Mouse (Mus musculus) liver, embryonic 16.5 days (tissue): ENCODE results near the gene Ptgis. TPM values are rescaled to one million over a fixed set of nuclear protein-coding genes. Genes with fewer than 3 reads are reported as not detected.

Source experiments
- ATAC-seq: fragments of 200-750 bp; cut with Nextera tagmentation; 2 replicates; pipeline ENCODE4 v1.8.0; 2017; ENCODE audit warnings: low read depth, mild to moderate bottlenecking, moderate number of reproducible peaks, moderate library complexity
- H3K27ac ChIP-seq: fragments of 300-500 bp; sonication (generic); 2 replicates; pipeline ENCODE4 v1.5.1; 2014; ENCODE audit warnings: mild to moderate bottlenecking, low read length
- H3K27me3 ChIP-seq: fragments of 300-500 bp; sonication (generic); 2 replicates; pipeline ENCODE4 v1.6.1; 2014; ENCODE audit warnings: low read depth, low read length, mixed read lengths; ENCODE audit not compliant: control insufficient read depth, insufficient read depth
- H3K36me3 ChIP-seq: fragments of 300-500 bp; sonication (generic); 2 replicates; pipeline ENCODE4 v1.6.1; 2014; ENCODE audit warnings: mild to moderate bottlenecking; ENCODE audit not compliant: control insufficient read depth, insufficient read depth
- H3K4me1 ChIP-seq: fragments of 300-500 bp; sonication (generic); 2 replicates; pipeline ENCODE4 v1.6.1; 2014; ENCODE audit warnings: low read depth, low read length, mixed read lengths; ENCODE audit not compliant: control insufficient read depth
- H3K4me2 ChIP-seq: fragments of 300-500 bp; sonication (generic); 2 replicates; pipeline ENCODE4 v1.6.1; 2014; ENCODE audit warnings: low read depth, low read length, mixed read lengths
- H3K4me3 ChIP-seq: fragments of 300-500 bp; sonication (generic); 2 replicates; pipeline ENCODE4 v1.5.1; 2014; ENCODE audit warnings: low read depth, mild to moderate bottlenecking, low read length
- H3K9ac ChIP-seq: fragments of 300-500 bp; sonication (generic); 2 replicates; pipeline ENCODE4 v1.6.1; 2014; ENCODE audit warnings: low read depth, low read length
- H3K9me3 ChIP-seq: fragments of 300-500 bp; sonication (generic); replicated peaks from 2 replicates; pipeline ENCODE4 v1.6.1; 2016; ENCODE audit warnings: low read length; ENCODE audit not compliant: control insufficient read depth
- WGBS: fragments of 180-500 bp; shearing (Covaris S2); extraction: QIAGEN DNeasy Blood & Tissue Kit; methylation state at CpG from one replicate; pipeline ENCODE4 v1.1.7; 2014; ENCODE audit not compliant: insufficient replicate concordance; 5-methylcytosine and 5-hydroxymethylcytosine counted together
- polyA plus RNA-seq: library from polyadenylated mRNA; unstranded; fragments of >200 nt; fragmentation: Nextera tagmentation; extraction: Ambion mirVana; gene quantifications from 2 replicates; pipeline ENCODE4 v1.2.1, GENCODE M21; 2015

Gene Ptgis
- polyA plus RNA-seq, 1 experiment from 2014 or later = 1.2 TPM

DNA sequence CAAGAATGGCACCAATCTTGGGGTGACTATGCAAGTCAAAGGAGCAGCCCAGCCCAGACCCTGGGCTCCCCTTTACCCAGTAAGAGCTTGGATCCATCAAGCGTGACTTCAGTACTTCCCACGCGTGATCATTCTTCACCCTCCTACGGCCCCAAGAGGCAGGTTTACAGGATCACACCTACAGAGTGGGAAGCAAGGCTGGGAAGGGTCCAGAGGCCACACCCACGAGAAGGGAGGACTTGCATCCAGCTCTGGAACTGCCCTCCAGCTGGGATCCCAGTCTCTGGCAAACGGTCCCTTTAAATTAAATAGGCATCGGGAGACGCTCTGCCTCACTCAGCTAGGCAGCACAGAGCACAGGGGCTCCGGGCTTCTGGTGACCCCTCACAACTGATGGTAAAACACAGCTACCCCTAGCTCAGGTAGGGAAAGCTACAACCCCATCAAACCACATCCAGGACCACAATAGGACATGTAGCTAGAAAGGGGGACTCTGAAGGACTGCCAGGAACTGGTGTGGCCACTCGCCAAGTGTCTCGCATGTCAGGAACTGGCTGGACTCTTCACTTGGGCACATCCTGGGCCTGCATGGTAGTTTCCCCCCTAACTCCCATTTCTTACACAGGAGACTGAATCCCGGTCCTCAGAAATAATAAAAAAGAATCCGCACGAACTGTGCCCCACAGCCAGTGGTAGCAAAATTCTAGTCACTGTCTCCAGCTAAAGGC lies 58.6 kb downstream of the Ptgis start:
- Histone ChIP-seq H3K27ac (no peak overlapping the region), H3K27me3 (peaks cover 8% of the 10 kb centered on the region), H3K9me3 (no peaks in the 10 kb centered on the region), H3K4me1 (no peaks in the 10 kb centered on the region), H3K4me2 (no peak overlapping the region), H3K36me3 (no peaks in the 10 kb centered on the region), H3K4me3 (no peak overlapping the region), H3K9ac (no peak overlapping the region)
- ATAC-seq = no peak
- 72% methylated on average over 14 of the region's 14 CpGs for WGBS

DNA sequence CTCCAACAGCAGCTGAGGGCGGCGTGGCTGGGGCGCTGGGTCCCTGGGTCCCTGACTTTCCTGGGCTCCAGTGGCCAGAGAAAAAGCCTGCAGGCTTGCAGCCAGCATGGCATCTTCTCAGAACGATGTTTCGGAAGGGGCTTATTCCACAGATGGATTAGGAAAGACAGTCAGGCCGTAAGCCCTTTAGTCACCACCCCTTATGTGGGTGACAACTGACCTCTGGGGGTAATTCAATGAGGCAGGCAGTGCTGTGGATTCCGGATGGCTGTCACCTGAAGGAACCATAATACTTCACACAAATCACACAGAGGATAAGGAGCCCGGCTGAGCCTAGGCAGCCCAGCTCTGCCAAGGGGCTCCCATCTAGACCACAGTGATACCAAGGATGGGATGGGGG lies 59.3 kb downstream of the Ptgis start:
- Histone ChIP-seq H3K4me3 (no peak overlapping the region), H3K9ac (no peak overlapping the region), H3K4me2 (no peak overlapping the region), H3K36me3 (no peaks in the 10 kb centered on the region), H3K9me3 (no peaks in the 10 kb centered on the region), H3K27me3 (peaks cover 5% of the 10 kb centered on the region; the same call in 1 of the 2 replicates), H3K4me1 (no peaks in the 10 kb centered on the region), H3K27ac (no peak overlapping the region)
- WGBS = 61% methylated on average over 8 of the region's 8 CpGs
- ATAC-seq = no peak

DNA sequence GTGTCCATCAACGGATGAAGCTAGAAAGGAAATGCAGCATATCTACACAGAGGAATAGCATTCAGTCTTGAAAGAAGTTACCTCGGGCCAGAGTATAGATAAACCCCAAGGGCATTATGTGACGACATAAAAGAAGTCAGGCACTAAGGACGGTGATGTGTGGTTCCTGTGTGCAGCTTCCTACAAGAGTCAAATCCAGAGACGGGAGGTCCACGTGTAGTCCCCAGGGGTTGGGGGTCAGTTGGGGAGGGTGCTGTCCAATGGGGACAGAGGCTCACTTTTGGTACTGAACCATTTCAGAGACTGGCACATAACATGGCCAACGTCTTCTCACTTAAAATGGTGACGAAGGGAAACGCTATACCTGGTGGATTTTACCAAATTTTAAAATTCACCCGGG lies 61.1 kb downstream of the Ptgis start:
- WGBS = 65% methylated on average over 10 of the region's 10 CpGs

DNA sequence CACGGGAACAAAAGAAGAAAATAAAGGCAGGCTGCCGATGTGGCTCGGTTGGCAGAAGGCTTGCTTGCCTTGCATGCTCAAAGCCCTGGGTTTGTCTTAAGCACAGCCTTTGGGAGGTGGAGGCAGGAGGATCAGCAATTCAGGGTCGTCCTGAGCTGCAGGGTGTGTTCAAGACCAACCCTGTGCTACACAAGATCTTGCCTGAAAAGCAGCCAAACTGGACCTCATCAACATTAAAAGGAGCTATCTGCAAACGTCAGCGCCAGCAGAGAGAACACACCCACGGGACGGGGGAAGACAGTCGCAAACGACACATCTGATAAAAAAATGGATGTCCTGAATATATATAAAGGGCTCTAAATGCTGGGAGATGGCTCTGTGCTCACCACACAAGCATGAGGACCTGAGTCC lies 63.2 kb downstream of the Ptgis start:
- H3K36me3 ChIP-seq = no peaks in the 10 kb centered on the region
- 48% methylated on average over 10 of the region's 10 CpGs for WGBS
- H3K9ac ChIP-seq = no peak overlapping the region
- H3K4me3 ChIP-seq = no peak overlapping the region
- no peaks in the 10 kb centered on the region for H3K4me1 ChIP-seq
- ATAC-seq = no peak
- no peak overlapping the region for H3K27ac ChIP-seq
- no peaks in the 10 kb centered on the region for H3K27me3 ChIP-seq
- no peaks in the 10 kb centered on the region for H3K9me3 ChIP-seq
- H3K4me2 ChIP-seq = no peak overlapping the region

More for the DNA sequence above, 61.1 kb downstream of the Ptgis start:
- no peak overlapping the region for H3K9ac ChIP-seq
- no peak overlapping the region for H3K4me3 ChIP-seq
- no peaks in the 10 kb centered on the region for H3K27me3 ChIP-seq
- no peak for ATAC-seq
- H3K36me3 ChIP-seq = no peaks in the 10 kb centered on the region
- H3K4me1 ChIP-seq = no peaks in the 10 kb centered on the region
- H3K27ac ChIP-seq = no peak overlapping the region
- no peak overlapping the region for H3K4me2 ChIP-seq
- no peaks in the 10 kb centered on the region for H3K9me3 ChIP-seq

DNA sequence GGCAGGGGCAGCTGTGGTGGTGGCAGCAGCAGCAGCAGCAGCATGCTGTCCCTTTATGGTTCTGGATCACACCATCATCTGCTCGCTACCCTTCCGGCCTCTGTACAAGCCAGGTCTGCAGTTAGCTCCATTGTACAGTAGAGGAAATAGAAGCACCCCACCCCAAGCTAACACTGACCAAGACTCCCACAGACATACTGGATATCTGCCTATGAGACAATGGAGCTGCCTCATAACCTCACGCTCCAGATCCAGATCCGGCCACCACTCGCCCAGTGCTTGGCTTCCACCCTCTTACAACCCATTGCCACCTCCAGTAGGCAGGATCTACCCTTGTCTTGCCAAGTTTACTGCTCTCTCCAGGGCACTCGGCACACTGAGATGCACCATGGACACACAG lies 65.1 kb downstream of the Ptgis start:
- H3K27ac ChIP-seq = no peak overlapping the region
- H3K36me3 ChIP-seq = no peaks in the 10 kb centered on the region
- WGBS = 66% methylated on average over 6 of the region's 6 CpGs
- H3K4me3 ChIP-seq = no peak overlapping the region
- no peak overlapping the region for H3K4me2 ChIP-seq
- H3K27me3 ChIP-seq = no peaks in the 10 kb centered on the region
- no peaks in the 10 kb centered on the region for H3K4me1 ChIP-seq
- no peaks in the 10 kb centered on the region for H3K9me3 ChIP-seq
- no peak overlapping the region for H3K9ac ChIP-seq
- ATAC-seq = no peak

DNA sequence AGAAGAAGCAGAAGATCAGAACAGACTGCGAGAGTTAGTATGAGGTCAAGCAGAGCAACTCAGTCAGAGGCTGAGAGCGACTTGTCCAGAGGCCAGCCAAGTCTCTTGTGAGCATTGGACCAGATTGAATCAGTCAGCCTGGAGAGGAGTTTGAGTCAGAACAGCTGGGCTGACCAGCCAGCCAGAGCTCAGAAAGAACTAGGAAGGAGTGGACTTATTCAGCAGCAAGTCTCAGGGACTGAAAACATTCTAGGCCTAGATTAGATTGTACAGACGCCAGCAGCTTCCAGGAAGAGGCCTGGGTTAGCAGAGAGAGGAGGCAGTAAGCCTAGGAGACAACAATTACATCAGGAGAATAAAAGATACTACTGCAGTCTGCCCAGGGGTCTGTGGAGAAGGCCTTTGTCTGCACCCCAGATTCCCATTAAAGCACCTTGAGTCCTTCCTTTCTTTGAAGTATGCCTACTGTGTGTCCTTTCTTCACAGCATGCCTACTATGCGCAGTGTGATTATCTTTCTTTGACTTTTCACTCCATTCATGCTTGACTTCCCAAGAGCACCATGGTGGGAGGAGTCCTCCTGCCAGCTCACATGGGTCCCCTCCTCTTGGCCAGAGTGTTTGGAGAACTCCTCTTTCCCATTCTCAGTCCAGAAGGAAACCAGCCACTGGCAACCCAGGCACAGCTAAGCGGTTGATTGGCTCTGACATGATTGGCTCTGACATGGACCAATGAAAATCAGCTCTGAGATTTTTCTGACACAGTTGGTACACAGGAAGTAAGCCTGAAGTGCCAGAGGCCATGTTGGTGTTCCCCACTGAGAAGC lies 67.1 kb downstream of the Ptgis start:
- Histone ChIP-seq H3K9me3 (no peaks in the 10 kb centered on the region), H3K27me3 (no peaks in the 10 kb centered on the region), H3K4me1 (no peaks in the 10 kb centered on the region), H3K36me3 (no peaks in the 10 kb centered on the region), H3K9ac (no peak overlapping the region), H3K27ac (no peak overlapping the region; the same call in 1 of the 2 replicates), H3K4me2 (no peak overlapping the region), H3K4me3 (no peak overlapping the region)
- no peak for ATAC-seq
- 58% methylated on average over 5 of the region's 5 CpGs for WGBS

DNA sequence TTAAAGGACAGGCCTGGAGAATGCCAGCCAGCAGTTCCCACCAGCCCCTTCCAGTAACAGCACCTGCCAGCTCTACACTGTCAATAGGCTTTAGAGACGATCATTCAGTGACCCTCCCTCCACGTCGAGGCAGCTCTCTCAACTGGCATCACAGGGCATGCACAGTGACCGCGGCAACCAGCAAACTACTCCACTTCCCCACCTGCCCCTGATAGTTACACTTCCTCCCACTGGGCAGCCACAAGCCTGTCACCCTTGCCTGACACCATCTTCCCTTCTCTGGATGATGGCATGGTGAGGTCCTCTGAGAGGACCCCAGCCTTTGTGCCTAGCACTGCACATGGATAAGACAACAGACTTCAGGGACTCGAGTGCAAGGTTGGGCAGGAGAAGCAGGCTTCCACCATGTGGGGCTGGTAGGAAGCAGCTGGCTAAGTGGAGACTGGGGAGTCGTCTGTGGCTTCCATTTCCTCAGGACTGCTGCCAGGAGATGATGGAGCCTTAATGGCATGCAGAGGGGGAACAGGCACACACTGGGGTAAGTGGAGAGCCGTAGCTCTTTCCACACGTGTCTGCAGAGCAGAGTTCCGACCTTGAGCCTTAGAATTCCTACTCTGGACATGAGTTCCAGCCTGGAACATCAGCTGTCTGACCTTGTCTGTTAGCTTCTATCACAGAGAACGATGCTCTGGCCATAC lies 72.7 kb downstream of the Ptgis start:
- whole genome bisulfite sequencing = 20% methylated on average over 11 of the region's 11 CpGs
- H3K36me3 ChIP-seq = no peaks in the 10 kb centered on the region
- no peak for ATAC-seq
- H3K9ac ChIP-seq = no peak overlapping the region
- H3K4me1 ChIP-seq = no peaks in the 10 kb centered on the region
- H3K4me3 ChIP-seq = no peak overlapping the region
- H3K9me3 ChIP-seq = no peaks in the 10 kb centered on the region
- no peak overlapping the region for H3K4me2 ChIP-seq
- H3K27ac ChIP-seq = no peak overlapping the region
- no peaks in the 10 kb centered on the region for H3K27me3 ChIP-seq

DNA sequence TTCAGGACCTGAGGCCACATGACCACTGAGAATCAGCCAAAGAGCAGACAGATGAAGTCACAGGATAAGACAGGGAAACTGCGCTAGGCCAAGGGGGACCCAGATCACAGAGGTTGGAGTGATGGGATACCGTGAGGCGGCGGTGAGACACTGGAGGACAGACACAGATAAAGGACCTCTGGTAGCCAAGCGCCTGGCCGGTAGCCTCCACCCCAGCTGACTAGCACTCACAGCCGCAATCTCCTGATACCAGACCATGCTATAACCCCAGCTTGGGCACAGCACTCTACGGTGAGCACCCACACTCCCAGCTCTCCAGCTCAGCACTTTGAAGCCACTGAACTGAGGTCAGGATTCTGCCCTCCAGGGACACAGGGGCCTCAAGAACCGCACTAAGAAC lies 76.8 kb downstream of the Ptgis start:
- Histone ChIP-seq H3K9me3 (no peaks in the 10 kb centered on the region), H3K4me1 (no peaks in the 10 kb centered on the region), H3K9ac (no peak overlapping the region), H3K27ac (no peak overlapping the region), H3K27me3 (no peaks in the 10 kb centered on the region), H3K4me2 (no peak overlapping the region), H3K36me3 (no peaks in the 10 kb centered on the region), H3K4me3 (no peak overlapping the region)
- 62% methylated on average over 9 of the region's 9 CpGs for WGBS
- ATAC-seq = no peak

DNA sequence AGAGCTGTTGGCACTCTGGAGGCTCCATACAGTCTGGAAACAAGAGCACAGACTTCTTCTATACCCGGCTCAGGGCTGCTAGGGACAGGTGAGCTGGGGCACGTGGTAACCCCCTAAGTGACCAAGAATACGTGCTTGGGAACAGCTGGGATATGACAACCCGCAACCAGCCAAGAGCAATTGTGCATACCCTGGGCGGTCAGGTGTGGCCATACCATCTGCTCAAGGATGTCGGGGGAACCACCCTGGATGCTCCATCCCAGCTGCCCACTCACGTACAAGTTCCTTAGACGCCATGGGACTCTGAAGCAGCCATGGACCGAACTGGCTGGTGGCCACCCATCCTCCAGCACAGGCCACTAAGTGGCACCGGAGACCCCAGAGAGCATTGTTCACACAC lies 77.3 kb downstream of the Ptgis start:
- ATAC-seq = no peak
- Histone ChIP-seq H3K27me3 (no peaks in the 10 kb centered on the region), H3K27ac (no peak overlapping the region), H3K36me3 (no peaks in the 10 kb centered on the region), H3K9me3 (no peaks in the 10 kb centered on the region), H3K4me3 (no peak overlapping the region), H3K9ac (no peak overlapping the region), H3K4me1 (no peaks in the 10 kb centered on the region), H3K4me2 (no peak overlapping the region)
- WGBS = 75% methylated on average over 10 of the region's 10 CpGs
